Mouse (Mus musculus): Measurements from ENCODE around the gene Obp2a.
"Not testable (repeated sequence)": the region's sequence is repeated elsewhere in the genome, so short reads cannot be mapped to it uniquely, and the experiment has no call there.

The Obp2a gene

GRCm38 (mm10) chr2:25711641-25712040 is 11.8 kb downstream of the Obp2a start:
- not testable (repeated sequence) for DNase-seq

GRCm38 (mm10) chr2:25717222-25717621 is 17.4 kb downstream of the Obp2a start:
- DNase-seq = no peak

- DNase-seq = no peak
Measured at GRCm38 (mm10) chr2:25733199-25733930, 33.5 kb downstream of the Obp2a start.

GRCm38 (mm10) chr2:25736709-25737108 is 36.9 kb downstream of the Obp2a start, which contains the start of gene Obp2b:
TSS of gene Obp2b (plus strand) at chr2:25737009.
- DNase-seq = not testable (repeated sequence)

- DNase-seq = no peak
Measured at GRCm38 (mm10) chr2:25741671-25742070, 41.8 kb downstream of the Obp2a start.

Measured in cerebellum, adult 18-20 months (tissue).